Mouse (Mus musculus) stomach, postnatal 0 days (tissue): ENCODE measurements at regions not wholly inside any gene's neighbourhood (a gene's known extent, or its start where the extent isn't known, plus 50 kb on each side); places are given as distances from the start of the nearest gene placed in this dataset.

Experiments
- ATAC-seq: fragments of 200-750 bp; cut with Nextera tagmentation; 2 replicates; pipeline ENCODE4 v1.8.0; 2017; ENCODE audit not compliant: low FRiP score, low TSS enrichment
- DNase-seq: peaks from one replicate; pipeline ENCODE4 v3.0.0-alpha.2; 2016; ENCODE audit warnings: low spot score
- H3K27ac ChIP-seq: fragments of 300-500 bp; sonication (generic); replicated peaks from 2 replicates; pipeline ENCODE4 v1.5.1; 2014; ENCODE audit warnings: mild to moderate bottlenecking, control low read depth
- H3K27me3 ChIP-seq: fragments of 300-500 bp; sonication (generic); 2 replicates; pipeline ENCODE4 v1.6.1; 2014; ENCODE audit warnings: low read length; ENCODE audit not compliant: control insufficient read depth, insufficient read depth
- H3K36me3 ChIP-seq: fragments of 300-500 bp; sonication (generic); 2 replicates; pipeline ENCODE4 v1.6.1; 2014; ENCODE audit warnings: low read length, mixed read lengths; ENCODE audit not compliant: control insufficient read depth, insufficient read depth
- H3K4me1 ChIP-seq: fragments of 300-500 bp; sonication (generic); replicated peaks from 2 replicates; pipeline ENCODE4 v1.6.1; 2014; ENCODE audit warnings: antibody characterized with exemption; ENCODE audit not compliant: control insufficient read depth, insufficient read depth
- H3K4me2 ChIP-seq: fragments of 300-500 bp; sonication (generic); replicated peaks from 2 replicates; pipeline ENCODE4 v1.6.1; 2014; ENCODE audit warnings: low read depth, mild to moderate bottlenecking, control low read depth, moderate library complexity
- H3K4me3 ChIP-seq: fragments of 300-500 bp; sonication (generic); 2 replicates; pipeline ENCODE4 v1.5.1; 2014; ENCODE audit warnings: low read depth, low read length, control low read depth
- H3K9ac ChIP-seq: fragments of 300-500 bp; sonication (generic); 2 replicates; pipeline ENCODE4 v1.6.1; 2014; ENCODE audit warnings: mild to moderate bottlenecking, low read length, control low read depth, mixed read lengths
- H3K9me3 ChIP-seq: fragments of 300-500 bp; sonication (generic); 2 replicates; pipeline ENCODE4 v1.6.1; 2016; ENCODE audit warnings: low read length; ENCODE audit not compliant: control insufficient read depth
- CTCF ChIP-seq: IDR thresholded peaks from 2 replicates; pipeline ENCODE4 v1.5.1; 2016; ENCODE audit warnings: antibody characterized with exemption, low read depth, mild to moderate bottlenecking, moderate library complexity
- EP300 ChIP-seq: optimal IDR thresholded peaks from 2 replicates; pipeline ENCODE3; 2016; ENCODE audit warnings: antibody characterized with exemption
- WGBS: fragments of 180-500 bp; shearing (Covaris S2); extraction: QIAGEN DNeasy Blood & Tissue Kit; methylation state at CpG from one replicate; pipeline ENCODE4 v1.1.7; 2014; 5-methylcytosine and 5-hydroxymethylcytosine counted together

GRCm38 (mm10) chr3:148656187-148656586 is 334.2 kb downstream of the Adgrl2 start:
- no peak for DNase-seq
- Histone ChIP-seq H3K27ac (no peak overlapping the region), H3K4me1 (no peaks in the 10 kb centered on the region), H3K4me2 (no peak overlapping the region), H3K9me3 (no peaks in the 10 kb centered on the region), H3K9ac (no peak overlapping the region), H3K36me3 (no peaks in the 10 kb centered on the region), H3K27me3 (no peaks in the 10 kb centered on the region), H3K4me3 (no peak overlapping the region)
- TF ChIP-seq EP300 (no peak), CTCF (no peak)
- no peak for ATAC-seq
- WGBS, result 70% methylated on average over 7 of the region's 7 CpGs

DNA sequence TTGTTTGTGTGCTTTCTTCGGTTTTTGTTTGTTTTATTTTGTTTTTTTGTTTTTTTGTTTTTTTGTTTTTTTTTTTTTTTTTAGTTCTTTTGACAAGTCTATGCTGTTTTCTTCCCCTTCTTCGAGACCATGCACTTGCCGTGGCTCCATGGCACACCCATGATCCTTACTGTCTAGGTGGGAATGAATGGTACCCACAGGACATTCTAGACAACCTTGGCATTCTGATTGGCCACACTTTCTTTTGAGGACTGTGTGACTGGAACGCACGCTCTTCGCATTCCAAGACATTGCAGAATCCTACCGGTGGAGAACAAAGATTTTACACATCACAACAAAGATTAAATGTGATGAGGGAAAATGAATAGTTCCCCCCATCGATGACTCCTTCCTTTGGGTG is 340.1 kb downstream of the Adgrl2 start:
- Histone ChIP-seq H3K9ac (no peak overlapping the region), H3K27me3 (no peaks in the 10 kb centered on the region), H3K4me2 (no peak overlapping the region), H3K9me3 (no peaks in the 10 kb centered on the region), H3K4me3 (no peak overlapping the region), H3K4me1 (no peaks in the 10 kb centered on the region), H3K36me3 (no peaks in the 10 kb centered on the region), H3K27ac (no peak overlapping the region)
- WGBS, result 65% methylated on average over 8 of the region's 8 CpGs
- no peak for DNase-seq
- no peak for ATAC-seq
- TF ChIP-seq CTCF, result no peak
- no peak for TF ChIP-seq EP300

- TF ChIP-seq CTCF, result no peak
- ATAC-seq (no peak), DNase-seq (no peak)
- H3K27me3 ChIP-seq, result no peaks in the 10 kb centered on the region
- no peak overlapping the region for H3K4me3 ChIP-seq
- no peak overlapping the region for H3K27ac ChIP-seq
- no peaks in the 10 kb centered on the region for H3K9me3 ChIP-seq
- no peaks in the 10 kb centered on the region for H3K36me3 ChIP-seq
- WGBS, result 84% methylated on average over 5 of the region's 5 CpGs
- H3K9ac ChIP-seq, result no peak overlapping the region
- H3K4me2 ChIP-seq, result no peak overlapping the region
- H3K4me1 ChIP-seq, result no peaks in the 10 kb centered on the region
These were observed 345.4 kb downstream of the Adgrl2 start for GRCm38 (mm10) chr3:148644924-148645323.

GRCm38 (mm10) chr3:148641581-148641980 is 348.8 kb downstream of the Adgrl2 start:
- no peaks in the 10 kb centered on the region for H3K27me3 ChIP-seq
- no peak for ATAC-seq
- H3K9ac ChIP-seq, result no peak overlapping the region
- H3K27ac ChIP-seq, result no peak overlapping the region
- 66% methylated on average over 3 of the region's 3 CpGs for WGBS
- H3K4me3 ChIP-seq, result no peak overlapping the region
- H3K36me3 ChIP-seq, result no peaks in the 10 kb centered on the region
- no peaks in the 10 kb centered on the region for H3K4me1 ChIP-seq
- no peak for TF ChIP-seq EP300
- no peak for TF ChIP-seq CTCF
- no peak for DNase-seq
- H3K4me2 ChIP-seq, result no peak overlapping the region
- H3K9me3 ChIP-seq, result no peaks in the 10 kb centered on the region

GRCm38 (mm10) chr3:148640680-148641101 is 349.7 kb downstream of the Adgrl2 start:
- DNase-seq (peak; percentile 21), ATAC-seq (no peak)
- WGBS, result 28% methylated on average over 3 of the region's 3 CpGs
- Histone ChIP-seq H3K4me2 (no peak overlapping the region), H3K36me3 (no peaks in the 10 kb centered on the region), H3K27me3 (no peaks in the 10 kb centered on the region), H3K4me1 (no peaks in the 10 kb centered on the region), H3K9ac (no peak overlapping the region), H3K4me3 (no peak overlapping the region), H3K9me3 (no peaks in the 10 kb centered on the region), H3K27ac (no peak overlapping the region)
- TF ChIP-seq EP300, result no peak
- TF ChIP-seq CTCF, result no peak

GRCm38 (mm10) chr3:148635101-148635500 is 355.3 kb downstream of the Adgrl2 start:
- Histone ChIP-seq H3K4me3 (no peak overlapping the region), H3K27ac (no peak overlapping the region), H3K27me3 (no peaks in the 10 kb centered on the region), H3K9ac (no peak overlapping the region), H3K4me2 (no peak overlapping the region), H3K36me3 (no peaks in the 10 kb centered on the region), H3K4me1 (no peaks in the 10 kb centered on the region), H3K9me3 (no peaks in the 10 kb centered on the region)
- TF ChIP-seq EP300 (no peak), CTCF (no peak)
- ATAC-seq, result no peak
- DNase-seq, result no peak
- 66% methylated on average over 4 of the region's 4 CpGs for whole genome bisulfite sequencing
